Mouse (Mus musculus): Measurements from ENCODE around the gene Ube2n. TPM values are rescaled to one million over a fixed set of nuclear protein-coding genes. Genes with fewer than 3 reads are reported as not detected.
A peak's percentile ranks its signal among the peaks of the same experiment; 100 is the strongest.
"Not testable (repeated sequence)": the region's sequence is repeated elsewhere in the genome, so short reads cannot be mapped to it uniquely, and the experiment has no call there.

The Ube2n gene
- polyA plus RNA-seq, 1 experiment from 2014 or later = 336 TPM

- ATAC-seq (ENCODE audit: insufficient number of reproducible peaks, insufficient read depth, low FRiP score, low TSS enrichment) = no peak
- H3K27me3 ChIP-seq = no peaks in the 10 kb centered on the region
- 76% methylated on average over 2 of the region's 2 CpGs for WGBS
- H3K36me3 ChIP-seq = peaks cover 47% of the 10 kb centered on the region; the same call in 1 of the 2 replicates
- no peak overlapping the region for H3K27ac ChIP-seq
- H3K4me1 ChIP-seq = peaks cover 3% of the 10 kb centered on the region; the same call in 1 of the 2 replicates
- H3K4me2 ChIP-seq (replicated peaks) = no peak overlapping the region
- no peak overlapping the region for H3K9ac ChIP-seq
- H3K9me3 ChIP-seq = no peaks in the 10 kb centered on the region
- H3K4me3 ChIP-seq = no peak overlapping the region
These were observed 29.7 kb downstream of the Ube2n start for GRCm38 (mm10) chr10:95544651-95545050.

GRCm38 (mm10) chr10:95545051-95545450 lies 30.1 kb downstream of the Ube2n start:
- Histone ChIP-seq H3K27me3 (no peaks in the 10 kb centered on the region), H3K9me3 (no peaks in the 10 kb centered on the region), H3K27ac (no peak overlapping the region), H3K36me3 (peaks cover 51% of the 10 kb centered on the region; the same call in 1 of the 2 replicates), H3K4me1 (peaks cover 3% of the 10 kb centered on the region; the same call in 1 of the 2 replicates), H3K4me3 (no peak overlapping the region), H3K4me2 (replicated peaks) (no peak overlapping the region), H3K9ac (no peak overlapping the region)
- WGBS = 76% methylated on average over 4 of the region's 4 CpGs
- ATAC-seq (ENCODE audit: insufficient number of reproducible peaks, insufficient read depth, low FRiP score, low TSS enrichment) = no peak

GRCm38 (mm10) chr10:95546178-95546577 lies 31.2 kb downstream of the Ube2n start:
- Histone ChIP-seq H3K9me3 (no peaks in the 10 kb centered on the region), H3K36me3 (peaks cover 55% of the 10 kb centered on the region), H3K4me3 (no peak overlapping the region), H3K4me1 (peaks cover 3% of the 10 kb centered on the region; the same call in 1 of the 2 replicates), H3K9ac (no peak overlapping the region), H3K27ac (no peak overlapping the region), H3K27me3 (no peaks in the 10 kb centered on the region), H3K4me2 (replicated peaks) (no peak overlapping the region)
- 96% methylated on average over 2 of the region's 2 CpGs for WGBS
- no peak for ATAC-seq (ENCODE audit: insufficient number of reproducible peaks, insufficient read depth, low FRiP score, low TSS enrichment)

GRCm38 (mm10) chr10:95548154-95548826 lies 33.3 kb downstream of the Ube2n start:
- Histone ChIP-seq H3K27me3 (no peaks in the 10 kb centered on the region), H3K9me3 (no peaks in the 10 kb centered on the region), H3K4me3 (no peak overlapping the region), H3K4me1 (peaks cover 3% of the 10 kb centered on the region; the same call in 1 of the 2 replicates), H3K27ac (no peak overlapping the region), H3K4me2 (replicated peaks) (no peak overlapping the region), H3K36me3 (peaks cover 52% of the 10 kb centered on the region), H3K9ac (no peak overlapping the region)
- WGBS = 83% methylated on average over 11 of the region's 11 CpGs
- ATAC-seq (ENCODE audit: insufficient number of reproducible peaks, insufficient read depth, low FRiP score, low TSS enrichment) = no peak

- ATAC-seq (ENCODE audit: insufficient number of reproducible peaks, insufficient read depth, low FRiP score, low TSS enrichment); H3K27me3 ChIP-seq; H3K27ac ChIP-seq; H3K4me2 ChIP-seq (replicated peaks); H3K9ac ChIP-seq; H3K4me3 ChIP-seq; H3K4me1 ChIP-seq; H3K9me3 ChIP-seq: not testable (repeated sequence)
- H3K36me3 ChIP-seq = peaks cover 53% of the 10 kb centered on the region
- WGBS = 57% methylated on average over 5 of the region's 5 CpGs
These were observed 34.1 kb downstream of the Ube2n start for GRCm38 (mm10) chr10:95549080-95549479.

GRCm38 (mm10) chr10:95550506-95550905 lies 35.6 kb downstream of the Ube2n start:
- no peak overlapping the region for H3K27ac ChIP-seq
- no peak overlapping the region for H3K4me3 ChIP-seq
- no peaks in the 10 kb centered on the region for H3K9me3 ChIP-seq
- WGBS = 55% methylated on average over 1 of the region's 1 CpGs
- peaks cover 45% of the 10 kb centered on the region for H3K36me3 ChIP-seq
- no peaks in the 10 kb centered on the region for H3K27me3 ChIP-seq
- H3K4me1 ChIP-seq = no peaks in the 10 kb centered on the region
- no peak for ATAC-seq (ENCODE audit: insufficient number of reproducible peaks, insufficient read depth, low FRiP score, low TSS enrichment)
- no peak overlapping the region for H3K9ac ChIP-seq
- no peak overlapping the region for H3K4me2 ChIP-seq (replicated peaks)

- no peak overlapping the region for H3K9ac ChIP-seq
- H3K4me2 ChIP-seq (replicated peaks) = no peak overlapping the region
- ATAC-seq (ENCODE audit: insufficient number of reproducible peaks, insufficient read depth, low FRiP score, low TSS enrichment) = no peak
- peaks cover 39% of the 10 kb centered on the region for H3K36me3 ChIP-seq
- no peaks in the 10 kb centered on the region for H3K9me3 ChIP-seq
- no peaks in the 10 kb centered on the region for H3K27me3 ChIP-seq
- no peak overlapping the region for H3K4me3 ChIP-seq
- no peak overlapping the region for H3K27ac ChIP-seq
- H3K4me1 ChIP-seq = no peaks in the 10 kb centered on the region
These were observed 36.8 kb downstream of the Ube2n start for GRCm38 (mm10) chr10:95551752-95552151.

- no peak for ATAC-seq (ENCODE audit: insufficient number of reproducible peaks, insufficient read depth, low FRiP score, low TSS enrichment)
- Histone ChIP-seq H3K36me3 (peaks cover 36% of the 10 kb centered on the region), H3K4me3 (no peak overlapping the region), H3K4me2 (replicated peaks) (no peak overlapping the region), H3K27me3 (no peaks in the 10 kb centered on the region), H3K9ac (no peak overlapping the region), H3K9me3 (no peaks in the 10 kb centered on the region), H3K27ac (no peak overlapping the region), H3K4me1 (no peaks in the 10 kb centered on the region)
- 56% methylated on average over 3 of the region's 3 CpGs for WGBS
These were observed 37.4 kb downstream of the Ube2n start for GRCm38 (mm10) chr10:95552326-95552725.

GRCm38 (mm10) chr10:95555866-95556265 lies 40.9 kb downstream of the Ube2n start:
- Histone ChIP-seq H3K4me2 (replicated peaks) (no peak overlapping the region), H3K9me3 (no peaks in the 10 kb centered on the region), H3K4me1 (peaks cover 4% of the 10 kb centered on the region; the same call in 1 of the 2 replicates), H3K4me3 (no peak overlapping the region), H3K27me3 (no peaks in the 10 kb centered on the region), H3K27ac (no peak overlapping the region), H3K9ac (no peak overlapping the region), H3K36me3 (peaks cover 13% of the 10 kb centered on the region)
- 82% methylated on average over 11 of the region's 11 CpGs for WGBS
- no peak for ATAC-seq (ENCODE audit: insufficient number of reproducible peaks, insufficient read depth, low FRiP score, low TSS enrichment)

GRCm38 (mm10) chr10:95557337-95557828 lies 42.4 kb downstream of the Ube2n start:
- Histone ChIP-seq H3K4me1 (peaks cover 14% of the 10 kb centered on the region), H3K36me3 (peaks cover 10% of the 10 kb centered on the region; the same call in 1 of the 2 replicates), H3K4me3 (no peak overlapping the region), H3K9ac (no peak overlapping the region), H3K4me2 (replicated peaks) (no peak overlapping the region), H3K9me3 (no peaks in the 10 kb centered on the region), H3K27ac (no peak overlapping the region), H3K27me3 (no peaks in the 10 kb centered on the region)
- 86% methylated on average over 5 of the region's 5 CpGs for WGBS
- no peak for ATAC-seq (ENCODE audit: insufficient number of reproducible peaks, insufficient read depth, low FRiP score, low TSS enrichment)

- ATAC-seq (ENCODE audit: insufficient number of reproducible peaks, insufficient read depth, low FRiP score, low TSS enrichment) = no peak
- H3K27me3 ChIP-seq = no peaks in the 10 kb centered on the region
- no peak overlapping the region for H3K4me2 ChIP-seq (replicated peaks)
- peaks cover 6% of the 10 kb centered on the region; the same call in 1 of the 2 replicates for H3K36me3 ChIP-seq
- 64% methylated on average over 7 of the region's 7 CpGs for WGBS
- peaks cover 14% of the 10 kb centered on the region for H3K4me1 ChIP-seq
- H3K9ac ChIP-seq = no peak overlapping the region
- H3K4me3 ChIP-seq = no peak overlapping the region
- no peaks in the 10 kb centered on the region for H3K9me3 ChIP-seq
- no peak overlapping the region for H3K27ac ChIP-seq
These were observed 44.5 kb downstream of the Ube2n start for GRCm38 (mm10) chr10:95559426-95559825.

- peak overlapping the region; percentile 21; the same call in 1 of the 2 replicates for H3K4me2 ChIP-seq (replicated peaks)
- WGBS = 92% methylated on average over 9 of the region's 9 CpGs
- H3K4me3 ChIP-seq = no peak overlapping the region
- H3K36me3 ChIP-seq = peaks cover 6% of the 10 kb centered on the region; the same call in 1 of the 2 replicates
- H3K9ac ChIP-seq = no peak overlapping the region
- peaks cover 19% of the 10 kb centered on the region for H3K4me1 ChIP-seq
- no peak for ATAC-seq (ENCODE audit: insufficient number of reproducible peaks, insufficient read depth, low FRiP score, low TSS enrichment)
- no peaks in the 10 kb centered on the region for H3K9me3 ChIP-seq
- H3K27ac ChIP-seq = no peak overlapping the region
- no peaks in the 10 kb centered on the region for H3K27me3 ChIP-seq
These were observed 45.5 kb downstream of the Ube2n start for GRCm38 (mm10) chr10:95560394-95560983.
